Comparison of ENCODE assay signal across 12 mouse cellular contexts in genomic region chr16:21358313-21358920, GRCm38 (mm10).
DNase-seq lines count a peak whose midpoint lies in the region; ATAC-seq lines count a peak whose summit lies in the region.
"Had no signal": no experiment of that assay in that cellular context is flagged by ENCODE, and none has a peak within 500 bp of the region (broad histone marks: within the 10 kb centered on the region; RNA-seq: fewer than 3 reads in every experiment).

No protein-coding gene starts in this region.

- no peak overlapping the region for H3K27ac ChIP-seq in midbrain, embryonic 16.5 days (ENCODE audit: low read length)
- H3K27ac ChIP-seq: gastrocnemius, adult 2 months had no signal

- no peak for ATAC-seq in midbrain, embryonic 16.5 days
- ATAC-seq: hindbrain, embryonic 16.5 days; Patski had no signal

- peaks cover 8% of the 10 kb centered on the region for H3K27me3 ChIP-seq in erythroblast, embryonic 14.5 days (ENCODE audit: control insufficient read depth)
- no peaks in the 10 kb centered on the region for H3K27me3 ChIP-seq in megakaryocyte, embryonic 14.5 days (replicated peaks)
- no peaks in the 10 kb centered on the region for H3K27me3 ChIP-seq in midbrain, embryonic 16.5 days (ENCODE audit: control insufficient read depth, insufficient read depth, low read depth, low read length)
- H3K27me3 ChIP-seq: Patski had no signal

- no peak overlapping the region for H3K4me2 ChIP-seq in midbrain, embryonic 16.5 days (ENCODE audit: low read length)

- 54% methylated on average over 12 of the region's 12 CpGs for whole genome bisulfite sequencing in midbrain, embryonic 16.5 days

- peak overlapping the region; percentile 59 for H3K4me3 ChIP-seq in erythroblast, embryonic 14.5 days (replicated peaks)
- H3K4me3 ChIP-seq in megakaryocyte, embryonic 14.5 days (replicated peaks): peak overlapping the region; percentile 92
- H3K4me3 ChIP-seq in midbrain, embryonic 16.5 days (ENCODE audit: low read depth, low read length): no peak overlapping the region
- H3K4me3 ChIP-seq: gastrocnemius, adult 2 months had no signal

- H3K36me3 ChIP-seq in erythroblast, embryonic 14.5 days (ENCODE audit: control insufficient read depth): no peaks in the 10 kb centered on the region
- H3K36me3 ChIP-seq in megakaryocyte, embryonic 14.5 days (replicated peaks; ENCODE audit: low read length): peaks cover 36% of the 10 kb centered on the region
- no peaks in the 10 kb centered on the region for H3K36me3 ChIP-seq in midbrain, embryonic 16.5 days (ENCODE audit: control insufficient read depth, insufficient read depth, low read length)

- DNase-seq in layer of hippocampus, adult 9-11 months: peak; percentile 29
- DNase-seq in layer of hippocampus, adult 9-10 months (ENCODE audit: low spot score): no peak
- peak; percentile 71 for DNase-seq in MEL-GATA-1-ER (ENCODE audit: extremely low read depth, low read depth)
- DNase-seq in thymus, postnatal 14 days: no peak
- DNase-seq in thymus, postnatal 0 days (ENCODE audit: low spot score): no peak
- DNase-seq: cerebellum, adult 11-12 months; gastrocnemius, adult 2 months had no signal

- no peak overlapping the region for H3K9ac ChIP-seq in midbrain, embryonic 16.5 days (ENCODE audit: low read depth, low read length)

- H3K9me3 ChIP-seq in erythroblast, embryonic 14.5 days (ENCODE audit: control insufficient read depth, low read length): no peaks in the 10 kb centered on the region
- H3K9me3 ChIP-seq in megakaryocyte, embryonic 14.5 days: peaks cover 8% of the 10 kb centered on the region
- H3K9me3 ChIP-seq in midbrain, embryonic 16.5 days (replicated peaks; ENCODE audit: control insufficient read depth, low read length, poor library complexity, severe bottlenecking): no peaks in the 10 kb centered on the region

- peaks cover 88% of the 10 kb centered on the region for H3K4me1 ChIP-seq in erythroblast, embryonic 14.5 days (ENCODE audit: control insufficient read depth)
- peaks cover 94% of the 10 kb centered on the region for H3K4me1 ChIP-seq in megakaryocyte, embryonic 14.5 days
- H3K4me1 ChIP-seq in midbrain, embryonic 16.5 days (ENCODE audit: control insufficient read depth, insufficient read depth, low read length): no peaks in the 10 kb centered on the region; the same call in 1 of the 2 replicates

Comparison
In these comparisons a context has a peak if more than half of its experiments do, and no peak if none do; other contexts are left out.
1. DNase-seq: peak in layer of hippocampus, adult 9-11 months (single experiment) and MEL-GATA-1-ER (single experiment); none in layer of hippocampus, adult 9-10 months (single experiment), thymus, postnatal 14 days (single experiment) and thymus, postnatal 0 days (single experiment).